Mouse (Mus musculus): ENCODE data around the gene Fam234b.

The Fam234b gene

DNA sequence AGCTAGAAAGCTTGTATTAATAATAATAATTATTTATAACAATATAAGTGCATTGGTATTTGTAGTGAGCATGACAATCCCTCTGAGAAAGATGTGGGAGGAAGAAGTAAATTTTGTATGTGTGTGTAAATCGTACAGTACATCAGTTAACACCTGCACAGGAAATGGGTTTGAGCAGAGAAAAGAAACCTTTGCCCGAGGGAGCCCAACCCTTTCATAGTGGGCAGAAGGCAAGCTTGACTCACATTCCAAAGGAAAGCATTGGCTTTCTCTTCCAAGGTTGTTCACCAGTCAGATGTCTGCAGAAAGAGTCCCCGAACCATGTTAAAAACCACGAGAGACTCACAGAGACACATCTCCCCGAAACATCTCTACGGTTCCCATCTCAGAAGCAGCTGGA, 75.3 kb downstream of the Fam234b start:
- DNase-seq: no peak

GRCm38 (mm10) chr6:135275231-135275630, 77.5 kb downstream of the Fam234b start:
- DNase-seq: no peak

GRCm38 (mm10) chr6:135276474-135277295, 78.9 kb downstream of the Fam234b start:
- no peak for DNase-seq

GRCm38 (mm10) chr6:135278302-135278701, 80.5 kb downstream of the Fam234b start:
- no peak for DNase-seq

- DNase-seq: no peak
These were observed 81.5 kb downstream of the Fam234b start for GRCm38 (mm10) chr6:135279286-135279685.

DNA sequence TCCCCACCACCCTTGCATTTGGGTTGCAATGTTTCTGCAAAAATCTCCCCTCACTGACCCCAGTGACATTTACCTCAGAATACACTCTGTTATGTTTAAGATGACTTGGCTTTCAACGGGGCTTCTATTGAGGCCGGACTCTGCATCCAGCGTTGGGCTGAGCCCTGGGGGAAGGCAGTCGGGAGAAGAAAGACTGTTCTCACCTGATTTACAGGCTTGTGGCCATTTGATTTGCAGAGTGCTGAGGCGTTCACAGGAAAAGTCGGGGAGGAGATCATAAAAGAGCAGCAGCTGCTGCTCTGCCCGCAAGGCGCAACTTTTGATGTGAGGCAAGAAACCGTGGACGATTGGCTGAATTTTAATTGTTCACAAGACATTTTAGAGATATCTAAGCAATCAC, 82.1 kb downstream of the Fam234b start:
- no peak for DNase-seq

- DNase-seq: peak in 1 of 2 experiments; percentile 25
These were observed 94.6 kb downstream of the Fam234b start for GRCm38 (mm10) chr6:135292391-135292790.

DNA sequence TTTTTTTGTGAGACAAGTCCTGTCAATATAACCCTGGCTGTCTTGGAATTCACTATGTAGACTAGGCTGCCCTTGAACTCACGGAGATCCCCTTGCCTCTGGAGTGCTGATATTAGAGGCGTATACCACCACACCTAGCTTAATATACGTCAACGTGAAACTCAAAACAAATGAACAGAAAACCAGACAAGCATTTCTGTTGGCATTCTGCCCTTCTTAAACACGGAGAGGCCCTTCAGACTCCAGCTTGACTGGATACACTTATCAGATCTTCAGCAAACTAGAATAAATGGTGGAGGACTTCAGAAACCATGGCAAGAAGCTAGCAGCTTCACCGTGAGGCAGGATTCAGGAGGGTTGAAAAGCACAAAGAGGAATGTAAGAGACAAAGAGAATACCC, 96.4 kb downstream of the Fam234b start:
- DNase-seq: no peak
